ENCODE assay signal across 21 mouse cellular contexts in genomic region chr10:13693276-13693675, GRCm38 (mm10).
A peak's percentile ranks its signal among the peaks of the same experiment; 100 is the strongest.
DNase-seq lines count a peak whose midpoint lies in the region; ATAC-seq lines count a peak whose summit lies in the region.
"Had no signal": no experiment of that assay in that cellular context is flagged by ENCODE, and none has a peak within 500 bp of the region (broad histone marks: within the 10 kb centered on the region; RNA-seq: fewer than 3 reads in every experiment).

No protein-coding gene starts in this region.

- no peaks in the 10 kb centered on the region for H3K9me3 ChIP-seq in midbrain, embryonic 11.5 days (ENCODE audit: control insufficient read depth, low read length)
- no peaks in the 10 kb centered on the region for H3K9me3 ChIP-seq in midbrain, embryonic 14.5 days (ENCODE audit: control insufficient read depth, low read length)
- H3K9me3 ChIP-seq: embryonic facial prominence, embryonic 10.5 days; embryonic facial prominence, embryonic 12.5 days; forebrain, embryonic 13.5 days; forebrain, embryonic 15.5 days; G1E had no signal

- WGBS in midbrain, embryonic 11.5 days = 88% methylated on average over 4 of the region's 4 CpGs
- 97% methylated on average over 4 of the region's 4 CpGs for WGBS in midbrain, embryonic 14.5 days

- no peak overlapping the region for H3K27ac ChIP-seq in midbrain, embryonic 11.5 days (ENCODE audit: low read depth, low read length)
- H3K27ac ChIP-seq in midbrain, embryonic 14.5 days (replicated peaks; ENCODE audit: low read depth, low read length) = no peak overlapping the region
- H3K27ac ChIP-seq: embryonic facial prominence, embryonic 10.5 days; embryonic facial prominence, embryonic 12.5 days; forebrain, embryonic 13.5 days; forebrain, embryonic 15.5 days had no signal

- no peaks in the 10 kb centered on the region for H3K4me1 ChIP-seq in midbrain, embryonic 11.5 days (ENCODE audit: control insufficient read depth, insufficient read depth, low read length)
- no peaks in the 10 kb centered on the region for H3K4me1 ChIP-seq in midbrain, embryonic 14.5 days (ENCODE audit: control insufficient read depth, insufficient read depth, low read length)
- H3K4me1 ChIP-seq: embryonic facial prominence, embryonic 10.5 days; embryonic facial prominence, embryonic 12.5 days; forebrain, embryonic 13.5 days had no signal

- H3K4me2 ChIP-seq in midbrain, embryonic 11.5 days = no peak overlapping the region
- H3K4me2 ChIP-seq in midbrain, embryonic 14.5 days (ENCODE audit: low read length) = no peak overlapping the region
- H3K4me2 ChIP-seq: embryonic facial prominence, embryonic 12.5 days; forebrain, embryonic 13.5 days; forebrain, embryonic 15.5 days had no signal

- DNase-seq in midbrain, embryonic 11.5 days (ENCODE audit: low spot score, missing footprints) = peak; percentile 51
- no peak for DNase-seq in midbrain, embryonic 14.5 days
- peak; percentile 7 for DNase-seq in R1 (ENCODE audit: low read depth, low spot score)
- no peak for DNase-seq in gastrocnemius, postnatal 4 days (ENCODE audit: low spot score in 2 of 2)
- no peak for DNase-seq in layer of hippocampus, adult 9-10 months (ENCODE audit: low spot score)
- DNase-seq: adrenal gland, adult 8-10 months; adrenal gland, postnatal 14 days; adrenal gland, postnatal 36 days; cerebellum, adult 11-12 months; cerebellum, adult 2 months; cerebellum, adult 9-10 months; cerebellum, postnatal 10 days; cerebellum, postnatal 25 days; forebrain, postnatal 0 days had no signal

- no peak overlapping the region for H3K4me3 ChIP-seq in midbrain, embryonic 11.5 days (ENCODE audit: low read depth, low read length)
- H3K4me3 ChIP-seq in midbrain, embryonic 14.5 days (replicated peaks; ENCODE audit: low read depth, low read length) = no peak overlapping the region
- H3K4me3 ChIP-seq: embryonic facial prominence, embryonic 10.5 days; embryonic facial prominence, embryonic 12.5 days; forebrain, embryonic 13.5 days; forebrain, embryonic 15.5 days had no signal

- no peaks in the 10 kb centered on the region for H3K27me3 ChIP-seq in midbrain, embryonic 11.5 days (ENCODE audit: control insufficient read depth, insufficient read depth, low read length)
- no peaks in the 10 kb centered on the region for H3K27me3 ChIP-seq in midbrain, embryonic 14.5 days (ENCODE audit: control insufficient read depth, insufficient read depth, low read length)
- H3K27me3 ChIP-seq: embryonic facial prominence, embryonic 12.5 days; forebrain, embryonic 13.5 days; forebrain, embryonic 15.5 days; Patski had no signal

- ATAC-seq in midbrain, embryonic 11.5 days (ENCODE audit: low FRiP score) = no peak
- ATAC-seq in midbrain, embryonic 14.5 days (ENCODE audit: low FRiP score, low TSS enrichment) = no peak
- ATAC-seq: activated CD4-positive, CD25-positive, alpha-beta regulatory T cell, adult 4 months; forebrain, embryonic 13.5 days; forebrain, embryonic 15.5 days; forebrain, postnatal 0 days; Patski had no signal

- H3K9ac ChIP-seq in midbrain, embryonic 11.5 days (ENCODE audit: low read length) = no peak overlapping the region
- H3K9ac ChIP-seq in midbrain, embryonic 14.5 days (replicated peaks; ENCODE audit: low read length) = no peak overlapping the region
- H3K9ac ChIP-seq: embryonic facial prominence, embryonic 12.5 days; forebrain, embryonic 13.5 days; forebrain, embryonic 15.5 days; forebrain, postnatal 0 days had no signal

- no peaks in the 10 kb centered on the region for H3K36me3 ChIP-seq in midbrain, embryonic 11.5 days (ENCODE audit: control insufficient read depth, insufficient read depth, low read length)
- H3K36me3 ChIP-seq in midbrain, embryonic 14.5 days (ENCODE audit: control insufficient read depth, insufficient read depth, low read length) = no peaks in the 10 kb centered on the region
- H3K36me3 ChIP-seq: embryonic facial prominence, embryonic 10.5 days; embryonic facial prominence, embryonic 12.5 days; forebrain, embryonic 15.5 days; G1E had no signal

Comparison
In these comparisons a context has a peak if more than half of its experiments do, and no peak if none do; other contexts are left out.
1. DNase-seq: peak in midbrain, embryonic 11.5 days (single experiment) and R1 (single experiment); none in midbrain, embryonic 14.5 days (single experiment), gastrocnemius, postnatal 4 days (0 of 2) and layer of hippocampus, adult 9-10 months (single experiment).